Mouse (Mus musculus): ENCODE measurements around the gene Acot13.

GRCm38 (mm10) chr13:24832811-24833155, 1.4 kb upstream of the Acot13 start:
- TF ChIP-seq CTCF (IDR thresholded peaks at IDR 0.05; ENCODE audit: low read depth) (no peak), EP300 (IDR thresholded peaks at IDR 0.05; ENCODE audit: low read depth) (no peak)

Data from liver, embryonic 14.5 days (tissue).